Mouse (Mus musculus) C2C12 (cell line): ENCODE measurements around the gene Lhx2. TPM values are rescaled to one million over a fixed set of nuclear protein-coding genes. Genes with fewer than 3 reads are reported as not detected.
A peak's percentile ranks its signal among the peaks of the same experiment; 100 is the strongest.

Source experiments
- H3K27me3 ChIP-seq: one replicate; pipeline ENCODE4 v1.6.1; 2011; ENCODE audit not compliant: control insufficient read depth, insufficient read depth, insufficient read length
- H3K36me3 ChIP-seq: one replicate; pipeline ENCODE4 v1.6.1; 2011; ENCODE audit not compliant: control insufficient read depth, insufficient read depth
- H3K4me3 ChIP-seq: one replicate; pipeline ENCODE4 v1.5.1; 2011; ENCODE audit warnings: mild to moderate bottlenecking, control low read depth; ENCODE audit not compliant: poor library complexity, insufficient read depth, severe bottlenecking
- H3K79me2 ChIP-seq: one replicate; pipeline ENCODE4 v1.6.1; 2011; ENCODE audit not compliant: control insufficient read depth, insufficient read depth
- H3K79me3 ChIP-seq: one replicate; pipeline ENCODE4 v1.6.1; 2011; ENCODE audit warnings: low read depth, control low read depth
- H3ac ChIP-seq: one replicate; pipeline ENCODE3; 2011; ENCODE audit warnings: low read depth; ENCODE audit not compliant: control insufficient read depth, insufficient read length
- CEBPB ChIP-seq: IDR thresholded peaks from one replicate; pipeline ENCODE4 v1.6.1; 2011; ENCODE audit warnings: low read depth, mild to moderate bottlenecking, control low read depth, moderate library complexity
- CTCF ChIP-seq: IDR thresholded peaks from one replicate; pipeline ENCODE4 v1.5.1; 2011; ENCODE audit not compliant: control insufficient read depth, insufficient read depth, insufficient read length
- FOSL1 ChIP-seq: IDR thresholded peaks from one replicate; pipeline ENCODE4 v1.8.0; 2011; ENCODE audit warnings: mild to moderate bottlenecking, low read length; ENCODE audit not compliant: poor library complexity, insufficient read depth, severe bottlenecking
- MAX ChIP-seq: IDR thresholded peaks from one replicate; pipeline ENCODE4 v1.6.1; 2011; ENCODE audit warnings: mild to moderate bottlenecking, control low read depth
- MYOD1 ChIP-seq: IDR thresholded peaks from one replicate; pipeline ENCODE4 v1.6.1; 2011; ENCODE audit warnings: low read depth; ENCODE audit not compliant: control insufficient read depth, insufficient read length
- MYOG ChIP-seq: IDR thresholded peaks from one replicate; pipeline ENCODE4 v1.6.1; 2011; ENCODE audit not compliant: control insufficient read depth, insufficient read length; ENCODE audit errors: extremely low read depth
- USF1 ChIP-seq: IDR thresholded peaks from one replicate; pipeline ENCODE4 v1.6.1; 2011; ENCODE audit warnings: low read depth, mild to moderate bottlenecking, control low read depth, moderate library complexity
- polyA plus RNA-seq: library from polyadenylated mRNA; unstranded; fragments of >200 nt; fragmentation: generic; extraction: Trizol; gene quantifications from one replicate; pipeline ENCODE4 v1.2.1, GENCODE M21; 2012; ENCODE audit warnings: missing spikeins

The Lhx2 gene
- polyA plus RNA-seq, 1 experiment = 2.8 TPM

DNA sequence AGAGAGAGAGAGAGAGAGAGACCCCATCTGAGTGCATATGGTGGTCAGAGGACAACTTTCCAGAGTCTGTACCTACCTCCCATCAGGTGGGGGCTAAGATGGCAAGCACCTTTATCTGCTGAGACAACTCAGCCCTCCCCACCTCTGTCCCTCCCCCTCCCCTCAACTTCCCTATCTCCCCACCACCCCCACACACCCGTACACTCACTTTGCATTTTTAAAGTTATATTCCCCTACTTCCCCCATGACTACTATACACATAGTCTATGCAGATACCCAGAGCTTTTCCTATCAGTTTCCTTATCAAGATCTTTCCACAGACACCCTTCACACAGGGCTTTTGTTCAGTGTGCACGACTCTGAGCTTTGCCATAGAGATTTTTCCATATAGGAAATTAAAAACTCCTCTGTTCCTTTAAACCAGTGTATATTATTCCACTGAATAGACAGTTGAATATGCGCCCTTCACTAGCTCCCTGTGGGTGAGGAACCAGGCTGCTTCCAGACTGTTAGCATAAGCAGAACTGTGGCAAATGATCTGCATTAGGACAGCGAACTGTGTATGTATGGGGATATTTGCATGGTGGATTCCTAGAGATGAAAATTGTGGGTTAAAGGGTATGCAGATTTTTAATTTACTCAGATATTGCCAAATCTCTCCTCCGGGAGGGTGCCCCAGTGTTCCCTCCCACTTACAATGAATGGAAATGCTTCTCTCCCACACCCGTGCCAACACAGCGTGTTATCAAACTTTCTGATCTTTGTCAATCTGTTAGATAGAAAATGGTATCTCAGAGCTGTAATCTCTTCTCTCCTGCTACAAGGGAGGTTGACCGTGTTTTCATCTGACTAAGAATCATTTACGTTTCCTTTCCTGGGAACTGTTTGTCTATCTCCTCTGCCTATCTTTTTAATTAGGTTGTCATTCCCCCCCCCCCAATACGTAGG is 41.3 kb downstream of the Lhx2 start:
- Histone ChIP-seq H3K36me3 (no peaks in the 10 kb centered on the region), H3K79me2 (no peaks in the 10 kb centered on the region), H3K27me3 (peaks cover 20% of the 10 kb centered on the region), H3K79me3 (no peaks in the 10 kb centered on the region), H3K4me3 (no peak overlapping the region), H3ac (no peak overlapping the region)
- TF ChIP-seq MAX = no peak
- TF ChIP-seq USF1 = no peak
- no peak for TF ChIP-seq CTCF
- TF ChIP-seq MYOD1 = no peak
- no peak for TF ChIP-seq CEBPB
- no peak for TF ChIP-seq FOSL1
- TF ChIP-seq MYOG = no peak

DNA sequence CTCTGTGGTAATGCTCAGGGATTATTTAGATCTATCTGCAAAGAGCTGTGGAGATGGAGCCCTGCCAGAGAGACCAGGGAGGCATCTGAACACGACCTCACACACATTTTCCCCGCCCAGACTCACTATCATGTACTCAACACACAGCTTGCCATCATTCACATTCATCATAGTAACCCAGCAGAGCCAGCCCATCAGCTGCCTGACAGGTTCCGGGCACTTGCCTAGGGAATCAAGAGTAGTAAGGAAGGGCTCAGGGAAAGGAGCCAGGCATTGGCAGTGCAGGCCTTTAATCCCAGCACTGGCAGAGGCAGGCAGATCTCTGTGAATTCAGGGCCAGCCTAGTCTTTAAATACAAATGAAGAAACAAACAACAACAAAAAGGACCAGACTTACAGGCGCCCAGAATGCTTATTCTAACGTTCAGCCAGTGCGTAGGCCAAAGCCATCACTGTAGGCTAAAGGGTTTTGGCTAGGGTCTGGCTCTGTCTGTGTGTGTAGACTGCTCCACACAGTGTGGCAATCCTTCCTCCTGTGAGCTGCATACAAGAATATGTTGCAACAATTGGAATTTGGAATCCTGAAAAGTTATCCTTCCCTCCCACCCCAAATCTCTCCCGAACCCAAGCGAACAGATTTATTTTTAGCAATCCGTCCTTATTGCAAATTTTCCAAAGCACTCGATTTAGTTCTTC is 48.6 kb downstream of the Lhx2 start:
- H3K79me3 ChIP-seq = no peaks in the 10 kb centered on the region
- H3K4me3 ChIP-seq = no peak overlapping the region
- no peaks in the 10 kb centered on the region for H3K36me3 ChIP-seq
- H3ac ChIP-seq = no peak overlapping the region
- TF ChIP-seq FOSL1 (no peak), USF1 (no peak), MYOG (no peak), MYOD1 (no peak), MAX (no peak), CTCF (no peak), CEBPB (no peak)
- H3K27me3 ChIP-seq = peaks cover 7% of the 10 kb centered on the region
- H3K79me2 ChIP-seq = no peaks in the 10 kb centered on the region

DNA sequence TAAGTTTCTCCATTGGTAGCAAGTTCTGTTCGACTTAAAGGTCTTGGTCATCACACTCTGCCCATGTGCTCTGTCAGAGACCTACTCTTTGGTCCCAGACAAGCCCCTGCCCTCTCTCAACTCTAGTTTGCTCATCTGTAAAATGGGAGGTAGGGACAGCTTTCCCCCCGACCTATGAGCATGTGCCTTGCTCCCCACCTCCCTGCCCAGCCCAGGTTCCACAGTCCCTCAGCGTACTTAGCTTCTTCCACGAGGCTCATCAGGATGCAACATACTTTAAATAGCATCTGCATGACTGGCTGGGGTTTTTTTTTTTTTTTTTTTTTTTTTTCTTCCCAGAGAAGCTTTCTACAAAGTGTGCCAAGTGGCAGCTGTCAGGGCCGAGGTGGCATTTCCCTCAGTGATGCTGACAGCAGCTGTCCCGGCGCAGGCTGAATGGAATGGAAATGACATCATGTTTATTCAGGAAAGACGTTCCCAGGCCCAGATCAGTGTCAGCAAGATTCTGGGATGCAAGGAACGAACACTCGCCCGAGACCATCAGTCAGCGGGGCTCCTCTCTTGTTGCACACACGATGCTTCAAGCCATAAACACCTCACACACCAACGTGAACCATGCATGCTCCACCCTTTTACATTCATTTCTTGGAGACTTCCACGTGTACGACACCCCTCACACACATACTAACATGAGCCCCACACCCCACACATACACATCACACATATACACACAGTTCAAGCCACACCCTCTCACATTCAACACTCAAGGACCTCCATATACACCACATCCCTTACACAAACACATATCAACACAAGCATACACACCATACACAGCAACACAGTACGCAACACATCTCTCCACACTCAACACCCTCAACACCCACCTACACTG is 56.1 kb downstream of the Lhx2 start:
- Histone ChIP-seq H3K4me3 (no peak overlapping the region), H3K79me2 (no peaks in the 10 kb centered on the region), H3K27me3 (no peaks in the 10 kb centered on the region), H3ac (no peak overlapping the region), H3K79me3 (no peaks in the 10 kb centered on the region), H3K36me3 (no peaks in the 10 kb centered on the region)
- TF ChIP-seq CEBPB = no peak
- TF ChIP-seq MYOD1 = peak; percentile 71

DNA sequence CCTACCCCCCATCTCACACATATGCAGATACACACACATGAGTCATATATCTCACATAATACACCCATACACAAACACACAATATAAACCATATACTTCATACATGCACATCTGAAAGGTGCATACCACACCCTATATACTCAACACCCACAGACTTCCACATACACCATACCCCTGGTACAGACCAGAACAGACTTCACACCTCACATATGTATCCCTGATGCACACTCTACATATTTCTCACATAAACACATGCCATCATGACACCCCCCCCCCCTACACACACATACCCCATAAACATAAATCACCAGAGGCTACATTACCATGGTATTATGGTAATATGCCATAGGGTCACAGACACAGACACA is 56.8 kb downstream of the Lhx2 start:
- no peak overlapping the region for H3ac ChIP-seq
- H3K79me2 ChIP-seq = no peaks in the 10 kb centered on the region
- H3K27me3 ChIP-seq = no peaks in the 10 kb centered on the region
- no peak for TF ChIP-seq CEBPB
- no peak for TF ChIP-seq FOSL1
- no peak for TF ChIP-seq MYOG
- TF ChIP-seq MAX = no peak
- TF ChIP-seq MYOD1 = no peak
- TF ChIP-seq CTCF = no peak
- no peak for TF ChIP-seq USF1
- H3K79me3 ChIP-seq = no peaks in the 10 kb centered on the region
- H3K36me3 ChIP-seq = no peaks in the 10 kb centered on the region
- no peak overlapping the region for H3K4me3 ChIP-seq

DNA sequence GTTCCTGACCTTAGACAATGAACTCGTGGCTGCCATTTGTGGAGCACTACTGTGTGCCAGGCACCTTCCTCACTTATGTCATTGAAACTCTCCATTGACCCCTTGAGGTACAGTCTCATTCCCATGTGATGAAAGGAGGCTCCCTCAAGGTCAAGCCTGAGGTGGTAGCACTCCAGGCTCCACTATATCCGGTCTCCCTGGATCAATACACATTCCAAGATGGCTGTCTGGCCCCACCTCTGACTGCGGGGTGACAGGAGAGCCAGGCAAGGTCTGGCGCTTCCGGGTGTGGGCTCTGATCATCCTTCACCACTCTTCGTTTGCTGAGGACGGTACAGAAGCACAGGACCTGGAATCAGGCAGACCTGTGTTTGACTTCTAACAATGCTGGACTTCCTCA is 58.2 kb downstream of the Lhx2 start:
- Histone ChIP-seq H3K79me2 (no peaks in the 10 kb centered on the region), H3K36me3 (no peaks in the 10 kb centered on the region), H3K79me3 (no peaks in the 10 kb centered on the region), H3K27me3 (no peaks in the 10 kb centered on the region), H3K4me3 (no peak overlapping the region), H3ac (no peak overlapping the region)
- no peak for TF ChIP-seq MYOD1
- TF ChIP-seq CTCF = no peak
- TF ChIP-seq MAX = no peak
- TF ChIP-seq CEBPB = no peak
- TF ChIP-seq USF1 = no peak
- no peak for TF ChIP-seq MYOG
- no peak for TF ChIP-seq FOSL1
